Mouse (Mus musculus) lung, postnatal 25 days (tissue): Measurements from ENCODE around the gene Zfp644.

ENCODE experiments used
- DNase-seq: peaks from one replicate; pipeline ENCODE4 v3.0.0; 2022; ENCODE audit warnings: low spot score

The Zfp644 gene

GRCm38 (mm10) chr5:106594388-106594787 is 102.7 kb downstream of the Zfp644 start:
- no peak for DNase-seq

GRCm38 (mm10) chr5:106590686-106591085 is 106.4 kb downstream of the Zfp644 start:
- no peak for DNase-seq

GRCm38 (mm10) chr5:106589670-106590069 is 107.4 kb downstream of the Zfp644 start:
- DNase-seq: no peak

GRCm38 (mm10) chr5:106589006-106589405 is 108.1 kb downstream of the Zfp644 start:
- DNase-seq: no peak

- no peak for DNase-seq
Observed at GRCm38 (mm10) chr5:106580943-106581342, 116.1 kb downstream of the Zfp644 start.

GRCm38 (mm10) chr5:106577237-106577888 is 119.7 kb downstream of the Zfp644 start:
- DNase-seq: no peak

- DNase-seq: no peak
Observed at GRCm38 (mm10) chr5:106575098-106575497, 122.0 kb downstream of the Zfp644 start.

- DNase-seq: peak; percentile 74
Observed at GRCm38 (mm10) chr5:106574560-106574946, 122.5 kb downstream of the Zfp644 start.

GRCm38 (mm10) chr5:106573742-106574559 is 123.1 kb downstream of the Zfp644 start:
- DNase-seq: peak; percentile 3
